Mouse (Mus musculus): ENCODE measurements at regions not wholly inside any gene's neighbourhood (a gene's known extent, or its start where the extent isn't known, plus 50 kb on each side); places are given as distances from the start of the nearest gene placed in this dataset.

DNA sequence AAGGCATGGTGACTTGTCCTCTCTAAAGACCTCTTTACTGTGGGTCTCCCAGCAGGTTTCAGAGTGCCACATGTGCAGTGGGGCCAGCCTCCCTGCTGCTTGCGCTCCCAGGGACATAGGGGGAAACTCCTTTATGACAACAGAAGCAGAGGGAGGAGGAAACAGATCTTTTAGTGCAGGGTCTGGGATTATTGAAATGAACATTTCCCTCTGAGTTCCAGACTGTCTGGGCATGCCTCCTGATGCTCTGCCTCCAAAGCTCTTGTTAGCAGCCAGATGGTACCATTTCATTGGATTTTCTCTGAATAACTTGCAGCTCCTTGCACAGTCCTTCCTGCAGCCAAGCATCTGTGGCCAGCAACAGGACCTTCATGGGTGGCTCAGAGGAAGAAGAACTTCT lies 60.5 kb upstream of the Eef2kmt start:
- no peak overlapping the region for H3K4me2 ChIP-seq
- ATAC-seq (replicated peaks; ENCODE audit: insufficient number of reproducible peaks, insufficient read depth, low FRiP score, low read depth): no peak

DNA sequence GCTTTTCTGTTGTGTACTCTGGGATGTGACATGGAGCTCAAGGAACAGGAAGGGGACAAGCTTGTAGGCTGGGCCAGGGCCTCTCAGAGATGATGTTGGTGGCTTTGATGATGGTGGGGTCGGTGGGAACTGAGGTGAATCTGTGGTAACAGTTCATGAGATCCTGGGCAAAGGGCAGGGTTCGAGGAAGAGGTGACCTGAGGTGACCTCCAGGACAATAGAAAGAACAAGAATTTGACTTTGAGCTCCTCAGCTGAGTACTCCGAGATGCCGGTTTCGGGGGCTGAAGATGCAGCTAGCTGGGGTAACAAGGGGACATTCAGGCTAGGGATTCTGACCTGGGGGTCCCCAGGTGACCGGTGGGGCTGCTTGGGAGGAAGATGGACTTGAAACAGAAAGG lies 57.5 kb upstream of the Eef2kmt start:
- H3K4me1 ChIP-seq (replicated peaks): no peaks in the 10 kb centered on the region
- no peaks in the 10 kb centered on the region for H3K36me3 ChIP-seq
- ATAC-seq (replicated peaks; ENCODE audit: insufficient number of reproducible peaks, insufficient read depth, low FRiP score, low read depth): no peak
- H3K4me3 ChIP-seq: no peak overlapping the region
- WGBS: 76% methylated on average over 6 of the region's 6 CpGs
- H3K9me3 ChIP-seq (replicated peaks): no peaks in the 10 kb centered on the region
- no peak overlapping the region for H3K27ac ChIP-seq
- peaks cover 12% of the 10 kb centered on the region for H3K27me3 ChIP-seq
- no peak overlapping the region for H3K9ac ChIP-seq
- H3K4me2 ChIP-seq: no peak overlapping the region

More for the DNA sequence above, 60.5 kb upstream of the Eef2kmt start:
- H3K9ac ChIP-seq: no peak overlapping the region
- no peaks in the 10 kb centered on the region for H3K4me1 ChIP-seq (replicated peaks)
- no peak overlapping the region for H3K4me3 ChIP-seq
- H3K9me3 ChIP-seq (replicated peaks): no peaks in the 10 kb centered on the region
- H3K27me3 ChIP-seq: 0 out of 2 replicates have a peak, but pooled peaks cover 2% of the 10 kb centered on the region
- H3K36me3 ChIP-seq: no peaks in the 10 kb centered on the region
- H3K27ac ChIP-seq: no peak overlapping the region
- WGBS: 94% methylated on average over 1 of the region's 1 CpGs

DNA sequence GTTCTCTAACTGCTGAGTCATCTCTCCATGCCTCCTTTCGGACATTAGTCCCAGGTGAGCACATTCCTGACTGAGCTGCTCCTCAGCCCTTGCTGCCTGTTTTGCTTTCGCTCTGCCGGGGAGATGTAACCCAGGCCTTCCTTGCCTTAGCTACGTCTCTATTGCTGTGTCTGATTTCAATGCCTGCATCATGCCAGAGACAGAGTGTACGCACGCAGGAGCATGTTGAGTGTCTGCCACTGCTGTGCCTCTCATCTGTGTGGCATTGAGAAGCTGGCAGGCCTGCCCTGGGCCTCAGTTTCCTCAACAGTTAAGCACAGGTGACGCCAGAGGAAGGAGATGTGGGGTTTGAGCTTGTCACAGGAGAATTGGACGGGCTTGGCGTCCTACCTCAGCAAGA lies 55.7 kb upstream of the Eef2kmt start:
- H3K4me1 ChIP-seq (replicated peaks): peaks cover 5% of the 10 kb centered on the region
- H3K4me3 ChIP-seq: no peak overlapping the region
- H3K9ac ChIP-seq: no peak overlapping the region
- no peaks in the 10 kb centered on the region for H3K36me3 ChIP-seq
- no peak overlapping the region for H3K4me2 ChIP-seq
- H3K27ac ChIP-seq: no peak overlapping the region
- WGBS: 80% methylated on average over 9 of the region's 9 CpGs
- H3K27me3 ChIP-seq: peaks cover 28% of the 10 kb centered on the region
- no peak for ATAC-seq (replicated peaks; ENCODE audit: insufficient number of reproducible peaks, insufficient read depth, low FRiP score, low read depth)
- H3K9me3 ChIP-seq (replicated peaks): no peaks in the 10 kb centered on the region

DNA sequence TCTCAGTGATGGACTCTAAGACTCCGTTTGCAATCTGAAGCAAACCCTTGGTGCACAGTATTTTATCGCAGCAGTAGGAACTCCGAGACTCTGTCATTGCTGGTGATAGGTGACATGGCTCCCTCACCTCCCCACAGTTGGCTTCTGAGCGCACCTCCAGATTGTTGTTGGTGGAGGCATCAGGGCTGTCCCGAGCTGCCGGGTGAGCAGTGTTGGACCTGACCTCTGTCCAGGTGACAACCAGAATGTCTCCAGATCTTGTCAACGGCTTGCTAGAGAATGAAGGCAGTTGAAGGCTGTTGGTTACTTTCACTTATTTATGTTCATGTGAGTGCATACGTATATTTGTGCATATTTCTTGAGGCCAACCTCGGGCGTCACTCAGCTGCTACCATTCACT lies 55.0 kb upstream of the Eef2kmt start:
- H3K36me3 ChIP-seq: no peaks in the 10 kb centered on the region
- H3K4me3 ChIP-seq: no peak overlapping the region
- H3K4me1 ChIP-seq (replicated peaks): peaks cover 5% of the 10 kb centered on the region
- no peak for ATAC-seq (replicated peaks; ENCODE audit: insufficient number of reproducible peaks, insufficient read depth, low FRiP score, low read depth)
- WGBS: 87% methylated on average over 10 of the region's 10 CpGs
- no peak overlapping the region for H3K4me2 ChIP-seq
- H3K27me3 ChIP-seq: peaks cover 28% of the 10 kb centered on the region
- no peak overlapping the region for H3K27ac ChIP-seq
- no peak overlapping the region for H3K9ac ChIP-seq
- no peaks in the 10 kb centered on the region for H3K9me3 ChIP-seq (replicated peaks)

DNA sequence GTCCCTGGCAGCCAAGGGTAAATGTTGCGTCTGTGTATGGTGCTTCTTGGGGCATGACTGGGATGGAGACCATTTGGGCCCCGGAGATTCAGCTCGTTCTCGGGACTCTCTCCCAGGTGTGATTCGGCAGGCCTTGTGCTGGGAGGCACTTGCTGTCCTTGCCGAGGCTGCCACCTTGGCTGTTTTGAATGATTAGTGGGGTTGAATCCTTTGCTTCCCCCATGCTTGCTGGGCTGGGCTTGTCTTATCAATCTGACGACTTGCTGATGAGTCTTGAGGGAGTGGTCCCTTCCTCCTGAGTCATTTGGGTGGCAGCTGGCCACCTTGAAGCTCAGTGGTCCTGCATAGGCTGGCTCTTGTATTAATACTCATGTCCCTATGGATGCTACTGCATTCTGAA lies 52.0 kb upstream of the Eef2kmt start:
- ATAC-seq (replicated peaks; ENCODE audit: insufficient number of reproducible peaks, insufficient read depth, low FRiP score, low read depth): no peak
- Histone ChIP-seq H3K9ac (no peak overlapping the region), H3K4me3 (no peak overlapping the region), H3K27me3 (peaks cover 28% of the 10 kb centered on the region), H3K4me1 (replicated peaks) (peaks cover 5% of the 10 kb centered on the region), H3K36me3 (no peaks in the 10 kb centered on the region), H3K9me3 (replicated peaks) (no peaks in the 10 kb centered on the region), H3K27ac (no peak overlapping the region), H3K4me2 (no peak overlapping the region)
- WGBS: 64% methylated on average over 7 of the region's 7 CpGs

GRCm38 (mm10) chr16:5307249-5307605 lies 51.4 kb upstream of the Eef2kmt start:
- Histone ChIP-seq H3K4me1 (replicated peaks) (peaks cover 5% of the 10 kb centered on the region), H3K9me3 (replicated peaks) (no peaks in the 10 kb centered on the region), H3K9ac (no peak overlapping the region), H3K27me3 (peaks cover 28% of the 10 kb centered on the region), H3K4me3 (peak overlapping the region; percentile 49; the same call in 1 of the 2 replicates), H3K27ac (no peak overlapping the region), H3K36me3 (no peaks in the 10 kb centered on the region), H3K4me2 (peak overlapping the region; percentile 91)
- WGBS: 67% methylated on average over 7 of the region's 7 CpGs
- ATAC-seq (replicated peaks; ENCODE audit: insufficient number of reproducible peaks, insufficient read depth, low FRiP score, low read depth): no peak

- Histone ChIP-seq H3K9me3 (replicated peaks) (no peaks in the 10 kb centered on the region), H3K4me3 (peak overlapping the region; percentile 49), H3K27ac (no peak overlapping the region), H3K36me3 (no peaks in the 10 kb centered on the region), H3K27me3 (peaks cover 26% of the 10 kb centered on the region), H3K4me1 (replicated peaks) (peaks cover 5% of the 10 kb centered on the region), H3K4me2 (peak overlapping the region; percentile 91), H3K9ac (peak overlapping the region; percentile 43; the same call in 1 of the 2 replicates)
- 2% methylated on average over 36 of the region's 36 CpGs for WGBS
- ATAC-seq (replicated peaks; ENCODE audit: insufficient number of reproducible peaks, insufficient read depth, low FRiP score, low read depth): peak; percentile 65; the same call in 1 of the 2 replicates
Observed at GRCm38 (mm10) chr16:5306588-5307248, 50.9 kb upstream of the Eef2kmt start.

All from heart, embryonic 15.5 days (tissue).